Mouse (Mus musculus) adrenal gland, adult 8-10 months (tissue): ENCODE measurements around the gene Nr5a1. TPM values are rescaled to one million over a fixed set of nuclear protein-coding genes. Genes with fewer than 3 reads are reported as not detected.
A peak's percentile ranks its signal among the peaks of the same experiment; 100 is the strongest.

ENCODE experiments used
- DNase-seq: peaks from one replicate; pipeline ENCODE4 v3.0.0; 2022
- total RNA-seq, 4 experiments: library from RNA; stranded (reverse); gene quantifications; 2 replicates each; pipeline ENCODE4 v1.2.4; 2022

Gene Nr5a1
- total RNA-seq, 4 experiments from 2014 or later, result 272 to 809 (median 569) TPM

DNA sequence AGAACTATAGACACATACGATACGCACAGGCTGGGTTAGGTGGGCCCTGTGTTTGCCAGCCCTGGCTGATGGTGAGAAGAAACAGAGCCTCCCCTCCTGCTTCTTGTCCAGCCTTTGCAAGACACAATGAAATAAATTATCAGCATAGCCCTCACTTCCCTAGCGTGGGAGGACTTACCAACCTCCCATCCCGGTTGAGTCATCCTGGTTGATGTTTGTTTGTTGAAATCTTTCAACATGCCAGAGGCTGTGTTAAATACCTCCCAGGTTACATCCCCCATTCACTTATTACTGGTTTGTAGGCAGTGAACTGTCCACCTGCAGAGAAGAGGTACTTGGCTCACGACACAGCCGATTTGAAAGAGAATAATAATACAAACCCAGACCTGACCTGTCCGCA lies 66.7 kb downstream of the Nr5a1 start:
- no peak for DNase-seq

DNA sequence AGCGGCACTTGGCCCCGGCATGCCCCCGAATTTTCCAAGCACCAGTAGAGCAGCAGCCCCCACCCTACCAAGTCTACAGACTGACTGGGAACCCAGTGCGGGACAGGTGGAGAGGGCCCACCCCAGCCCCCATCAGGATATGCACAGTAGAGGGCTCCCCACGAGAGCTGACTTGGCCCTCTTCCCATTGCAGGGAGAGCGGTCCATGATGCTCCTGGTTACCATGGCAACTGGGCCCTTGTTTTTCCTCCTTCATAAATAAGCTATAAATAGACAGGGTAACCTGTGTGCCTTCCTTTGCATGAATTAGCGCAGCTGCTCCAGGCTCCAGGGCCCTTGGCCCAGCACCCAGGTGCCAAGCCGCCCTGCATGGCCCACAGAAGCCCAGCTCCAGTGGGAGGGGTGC lies 67.1 kb downstream of the Nr5a1 start:
- no peak for DNase-seq

DNA sequence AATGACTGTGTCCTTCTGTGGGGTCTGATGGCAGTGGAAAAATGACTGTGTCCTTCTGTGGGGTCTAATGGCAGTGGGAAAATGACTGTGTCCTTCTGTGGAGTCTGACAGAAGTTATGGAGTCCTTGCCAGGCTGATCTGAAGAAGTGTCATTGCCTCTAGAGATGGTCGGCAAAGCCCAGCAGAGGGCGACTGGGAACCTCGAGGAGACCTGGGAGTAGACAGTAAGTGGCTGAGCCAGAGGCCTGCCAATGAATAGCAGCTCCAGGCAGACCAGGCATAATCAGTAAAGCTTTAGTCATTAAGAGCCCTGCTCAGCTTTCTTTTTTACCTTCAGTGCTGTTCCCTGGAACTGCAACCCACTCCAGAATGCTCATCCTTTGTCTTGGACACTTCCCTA lies 68.4 kb downstream of the Nr5a1 start:
- DNase-seq, result peak; percentile 75

DNA sequence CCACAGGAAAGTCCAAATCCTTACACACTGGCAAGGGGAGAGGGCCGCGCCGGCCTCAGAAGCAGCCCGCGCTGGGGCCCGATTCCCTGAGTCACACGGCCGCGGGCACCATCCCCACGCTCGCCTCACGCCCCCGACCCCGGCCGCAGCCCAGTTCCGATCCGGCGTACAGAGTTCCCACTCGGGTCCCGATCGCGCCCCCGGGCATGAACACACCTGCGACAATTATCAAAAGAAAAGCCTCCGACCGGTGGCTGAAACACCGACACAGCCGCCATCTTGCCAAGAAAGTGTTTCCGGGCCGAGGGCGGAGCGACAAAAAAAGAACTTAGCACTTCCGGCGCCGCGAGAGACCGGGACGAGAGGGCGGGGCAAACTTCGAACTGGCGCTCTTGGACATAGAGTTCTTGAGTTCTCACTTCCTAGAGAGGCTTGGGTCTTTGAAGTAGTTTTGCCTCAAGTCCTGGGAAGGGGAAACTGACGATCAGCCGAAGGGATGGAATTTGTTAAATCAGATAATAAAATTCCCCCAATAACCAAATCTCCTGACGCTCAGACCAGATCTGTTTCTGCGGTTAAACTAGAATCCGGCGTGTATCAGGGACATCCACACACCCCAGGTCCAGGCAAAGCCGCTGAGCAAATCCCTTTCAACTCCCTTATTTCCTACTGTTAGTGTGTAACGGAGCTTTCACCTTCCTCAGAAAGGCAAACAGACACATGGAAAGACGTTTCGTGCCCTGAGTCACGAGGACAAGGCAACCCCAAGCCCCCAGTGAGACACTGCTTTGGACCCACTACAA lies 70.5 kb downstream of the Nr5a1 start, which contains the start of gene Psmb7:
Gene Psmb7, minus strand, starts transcription at position 463 of the 803 bp plus-strand sequence.
- DNase-seq, result peak; percentile 85

Other genes with a start within 250 kb of the Nr5a1 start
- 10 to 100 TPM in 3 of 4 experiments, 1 to 10 TPM in 1; 9.3 to 27.3 (median 18.6) TPM for gene Nek6, start 202.9 kb downstream of the Nr5a1 start, total RNA-seq
- 100 to 1,000 TPM; 232 to 337 (median 283) TPM for gene Psmb7, start 70.5 kb downstream of the Nr5a1 start, total RNA-seq
- 10 to 100 TPM in 2 of 4 experiments, 1 to 10 TPM in 2; 6.6 to 15.8 (median 9.7) TPM for gene Nr6a1, start 213.1 kb upstream of the Nr5a1 start, total RNA-seq
- 10 to 100 TPM in 2 of 4 experiments, 1 to 10 TPM in 2; 6.9 to 18.9 (median 12.6) TPM for gene Olfml2a, start 217.4 kb upstream of the Nr5a1 start, total RNA-seq